Mouse (Mus musculus): Measurements from ENCODE around the gene Rassf5. TPM values are rescaled to one million over a fixed set of nuclear protein-coding genes. Genes with fewer than 3 reads are reported as not detected.

Rassf5 gene
- polyA plus RNA-seq, 1 experiment from 2014 or later: 1.9 TPM

GRCm38 (mm10) chr1:131185821-131186506 is 59.1 kb downstream of the Rassf5 start:
- Histone ChIP-seq H3K27me3 (no peaks in the 10 kb centered on the region), H3K4me3 (no peak overlapping the region), H3K9ac (no peak overlapping the region), H3K4me1 (peaks cover 12% of the 10 kb centered on the region), H3K4me2 (replicated peaks) (no peak overlapping the region), H3K9me3 (no peaks in the 10 kb centered on the region), H3K36me3 (no peaks in the 10 kb centered on the region), H3K27ac (no peak overlapping the region)
- WGBS: 72% methylated on average over 13 of the region's 13 CpGs
- no peak for ATAC-seq (ENCODE audit: low FRiP score, low read depth)

GRCm38 (mm10) chr1:131184956-131185660 is 60.0 kb downstream of the Rassf5 start:
- ATAC-seq (ENCODE audit: low FRiP score, low read depth): no peak

GRCm38 (mm10) chr1:131184253-131184955 is 60.7 kb downstream of the Rassf5 start:
- Histone ChIP-seq H3K9ac (no peak overlapping the region), H3K36me3 (peaks cover 10% of the 10 kb centered on the region), H3K27me3 (no peaks in the 10 kb centered on the region), H3K4me3 (no peak overlapping the region), H3K27ac (no peak overlapping the region), H3K4me2 (replicated peaks) (no peak overlapping the region), H3K9me3 (no peaks in the 10 kb centered on the region), H3K4me1 (peaks cover 12% of the 10 kb centered on the region)
- 62% methylated on average over 9 of the region's 9 CpGs for WGBS
- 0 out of 2 replicates have a peak, but pooled peaks have one; percentile 13 for ATAC-seq (ENCODE audit: low FRiP score, low read depth)

More at GRCm38 (mm10) chr1:131184956-131185660, 60.0 kb downstream of the Rassf5 start:
- Histone ChIP-seq H3K27me3 (no peaks in the 10 kb centered on the region), H3K36me3 (peaks cover 3% of the 10 kb centered on the region; the same call in 1 of the 2 replicates), H3K9me3 (no peaks in the 10 kb centered on the region), H3K4me3 (no peak overlapping the region), H3K4me1 (peaks cover 12% of the 10 kb centered on the region), H3K27ac (no peak overlapping the region), H3K4me2 (replicated peaks) (no peak overlapping the region), H3K9ac (no peak overlapping the region)
- WGBS: 70% methylated on average over 8 of the region's 8 CpGs

GRCm38 (mm10) chr1:131183201-131183600 is 61.9 kb downstream of the Rassf5 start:
- Histone ChIP-seq H3K9ac (no peak overlapping the region), H3K27ac (no peak overlapping the region), H3K4me1 (peaks cover 12% of the 10 kb centered on the region), H3K9me3 (no peaks in the 10 kb centered on the region), H3K36me3 (peaks cover 20% of the 10 kb centered on the region), H3K27me3 (no peaks in the 10 kb centered on the region), H3K4me2 (replicated peaks) (no peak overlapping the region), H3K4me3 (no peak overlapping the region)
- 83% methylated on average over 7 of the region's 7 CpGs for WGBS
- ATAC-seq (ENCODE audit: low FRiP score, low read depth): no peak

- 66% methylated on average over 9 of the region's 9 CpGs for WGBS
- peak; percentile 24; the same call in 1 of the 2 replicates for ATAC-seq (ENCODE audit: low FRiP score, low read depth)
- Histone ChIP-seq H3K36me3 (peaks cover 33% of the 10 kb centered on the region), H3K27me3 (no peaks in the 10 kb centered on the region), H3K27ac (no peak overlapping the region), H3K9me3 (no peaks in the 10 kb centered on the region), H3K4me1 (peaks cover 12% of the 10 kb centered on the region), H3K9ac (no peak overlapping the region), H3K4me3 (no peak overlapping the region), H3K4me2 (replicated peaks) (no peak overlapping the region)
Measured at GRCm38 (mm10) chr1:131181642-131182527, 63.2 kb downstream of the Rassf5 start.

GRCm38 (mm10) chr1:131180386-131180785 is 64.7 kb downstream of the Rassf5 start:
- ATAC-seq (ENCODE audit: low FRiP score, low read depth): no peak
- no peak overlapping the region for H3K9ac ChIP-seq
- peaks cover 48% of the 10 kb centered on the region for H3K36me3 ChIP-seq

GRCm38 (mm10) chr1:131178083-131178482 is 67.0 kb downstream of the Rassf5 start:
- peaks cover 70% of the 10 kb centered on the region for H3K36me3 ChIP-seq
- WGBS: 78% methylated on average over 5 of the region's 5 CpGs

More at GRCm38 (mm10) chr1:131180386-131180785, 64.7 kb downstream of the Rassf5 start:
- no peaks in the 10 kb centered on the region for H3K27me3 ChIP-seq
- no peaks in the 10 kb centered on the region for H3K9me3 ChIP-seq
- no peak overlapping the region for H3K4me2 ChIP-seq (replicated peaks)
- WGBS: 90% methylated on average over 7 of the region's 7 CpGs
- no peak overlapping the region for H3K27ac ChIP-seq
- peaks cover 12% of the 10 kb centered on the region for H3K4me1 ChIP-seq
- no peak overlapping the region for H3K4me3 ChIP-seq

GRCm38 (mm10) chr1:131177249-131177648 is 67.8 kb downstream of the Rassf5 start:
- Histone ChIP-seq H3K4me1 (no peaks in the 10 kb centered on the region), H3K27me3 (no peaks in the 10 kb centered on the region), H3K36me3 (peaks cover 78% of the 10 kb centered on the region), H3K9me3 (no peaks in the 10 kb centered on the region), H3K4me2 (replicated peaks) (no peak overlapping the region), H3K4me3 (no peak overlapping the region), H3K9ac (no peak overlapping the region), H3K27ac (no peak overlapping the region)
- WGBS: 84% methylated on average over 4 of the region's 4 CpGs
- no peak for ATAC-seq (ENCODE audit: low FRiP score, low read depth)

More at GRCm38 (mm10) chr1:131178083-131178482, 67.0 kb downstream of the Rassf5 start:
- Histone ChIP-seq H3K4me3 (no peak overlapping the region), H3K9me3 (no peaks in the 10 kb centered on the region), H3K27me3 (no peaks in the 10 kb centered on the region), H3K4me2 (replicated peaks) (no peak overlapping the region), H3K4me1 (no peaks in the 10 kb centered on the region), H3K27ac (no peak overlapping the region), H3K9ac (no peak overlapping the region)
- no peak for ATAC-seq (ENCODE audit: low FRiP score, low read depth)

- 91% methylated on average over 8 of the region's 8 CpGs for WGBS
- Histone ChIP-seq H3K4me2 (replicated peaks) (no peak overlapping the region), H3K36me3 (peaks cover 93% of the 10 kb centered on the region), H3K9me3 (no peaks in the 10 kb centered on the region), H3K4me1 (no peaks in the 10 kb centered on the region), H3K27ac (no peak overlapping the region), H3K4me3 (no peak overlapping the region), H3K9ac (no peak overlapping the region), H3K27me3 (no peaks in the 10 kb centered on the region)
- ATAC-seq (ENCODE audit: low FRiP score, low read depth): no peak
Measured at GRCm38 (mm10) chr1:131175819-131176218, 69.2 kb downstream of the Rassf5 start.

GRCm38 (mm10) chr1:131175189-131175588 is 69.9 kb downstream of the Rassf5 start:
- WGBS: 100% methylated on average over 1 of the region's 1 CpGs
- H3K4me3 ChIP-seq: no peak overlapping the region
- peaks cover 96% of the 10 kb centered on the region for H3K36me3 ChIP-seq
- no peak overlapping the region for H3K4me2 ChIP-seq (replicated peaks)
- ATAC-seq (ENCODE audit: low FRiP score, low read depth): no peak
- no peak overlapping the region for H3K27ac ChIP-seq
- H3K9me3 ChIP-seq: no peaks in the 10 kb centered on the region
- no peak overlapping the region for H3K9ac ChIP-seq
- no peaks in the 10 kb centered on the region for H3K4me1 ChIP-seq
- no peaks in the 10 kb centered on the region for H3K27me3 ChIP-seq

- Histone ChIP-seq H3K9ac (no peak overlapping the region), H3K27me3 (no peaks in the 10 kb centered on the region), H3K36me3 (peaks cover 96% of the 10 kb centered on the region), H3K4me1 (no peaks in the 10 kb centered on the region), H3K27ac (no peak overlapping the region), H3K4me3 (no peak overlapping the region), H3K9me3 (no peaks in the 10 kb centered on the region), H3K4me2 (replicated peaks) (no peak overlapping the region)
- no peak for ATAC-seq (ENCODE audit: low FRiP score, low read depth)
- 84% methylated on average over 12 of the region's 12 CpGs for WGBS
Measured at GRCm38 (mm10) chr1:131174299-131174861, 70.7 kb downstream of the Rassf5 start.
